Mouse (Mus musculus): ENCODE data around the gene S100pbp. TPM values are rescaled to one million over a fixed set of nuclear protein-coding genes. Genes with fewer than 3 reads are reported as not detected.

Gene S100pbp
- polyA plus RNA-seq, 1 experiment from 2014 or later: 24.5 TPM

GRCm38 (mm10) chr4:129119708-129120107, 69.8 kb downstream of the S100pbp start:
- Histone ChIP-seq H3K27me3 (ENCODE audit: control insufficient read depth, insufficient read depth, low read length) (peaks cover 20% of the 10 kb centered on the region), H3K4me1 (ENCODE audit: control insufficient read depth, insufficient read depth, low read length) (peaks cover 7% of the 10 kb centered on the region), H3K4me3 (ENCODE audit: low read depth, low read length) (no peak overlapping the region), H3K4me2 (ENCODE audit: low read depth, low read length) (no peak overlapping the region), H3K9me3 (replicated peaks; ENCODE audit: control insufficient read depth, low read length) (no peaks in the 10 kb centered on the region), H3K36me3 (replicated peaks; ENCODE audit: control insufficient read depth, insufficient read depth, low read depth, low read length) (no peaks in the 10 kb centered on the region), H3K27ac (replicated peaks; ENCODE audit: low read depth, low read length) (no peak overlapping the region), H3K9ac (replicated peaks; ENCODE audit: low read length) (no peak overlapping the region)
- DNase-seq (ENCODE audit: low spot score) (no peak), ATAC-seq (replicated peaks; ENCODE audit: insufficient number of reproducible peaks, low FRiP score, low TSS enrichment, low read depth) (no peak)
- 75% methylated on average over 10 of the region's 10 CpGs for WGBS

GRCm38 (mm10) chr4:129117720-129118510, 71.6 kb downstream of the S100pbp start:
- H3K4me1 ChIP-seq (ENCODE audit: control insufficient read depth, insufficient read depth, low read length): peaks cover 7% of the 10 kb centered on the region
- no peak for DNase-seq (ENCODE audit: low spot score)
- 85% methylated on average over 14 of the region's 14 CpGs for WGBS
- no peak overlapping the region for H3K9ac ChIP-seq (replicated peaks; ENCODE audit: low read length)
- ATAC-seq (replicated peaks; ENCODE audit: insufficient number of reproducible peaks, low FRiP score, low TSS enrichment, low read depth): no peak
- H3K36me3 ChIP-seq (replicated peaks; ENCODE audit: control insufficient read depth, insufficient read depth, low read depth, low read length): no peaks in the 10 kb centered on the region
- no peak overlapping the region for H3K4me2 ChIP-seq (ENCODE audit: low read depth, low read length)
- no peak overlapping the region for H3K4me3 ChIP-seq (ENCODE audit: low read depth, low read length)
- H3K9me3 ChIP-seq (replicated peaks; ENCODE audit: control insufficient read depth, low read length): no peaks in the 10 kb centered on the region
- peaks cover 20% of the 10 kb centered on the region for H3K27me3 ChIP-seq (ENCODE audit: control insufficient read depth, insufficient read depth, low read length)
- H3K27ac ChIP-seq (replicated peaks; ENCODE audit: low read depth, low read length): no peak overlapping the region

- no peak overlapping the region for H3K4me2 ChIP-seq (ENCODE audit: low read depth, low read length)
- no peak overlapping the region for H3K9ac ChIP-seq (replicated peaks; ENCODE audit: low read length)
- no peaks in the 10 kb centered on the region for H3K36me3 ChIP-seq (replicated peaks; ENCODE audit: control insufficient read depth, insufficient read depth, low read depth, low read length)
- ATAC-seq (replicated peaks; ENCODE audit: insufficient number of reproducible peaks, low FRiP score, low TSS enrichment, low read depth) (no peak), DNase-seq (ENCODE audit: low spot score) (no peak)
- peaks cover 14% of the 10 kb centered on the region for H3K27me3 ChIP-seq (ENCODE audit: control insufficient read depth, insufficient read depth, low read length)
- 93% methylated on average over 8 of the region's 8 CpGs for WGBS
- H3K9me3 ChIP-seq (replicated peaks; ENCODE audit: control insufficient read depth, low read length): no peaks in the 10 kb centered on the region
- H3K4me3 ChIP-seq (ENCODE audit: low read depth, low read length): no peak overlapping the region
- H3K4me1 ChIP-seq (ENCODE audit: control insufficient read depth, insufficient read depth, low read length): peaks cover 6% of the 10 kb centered on the region
- H3K27ac ChIP-seq (replicated peaks; ENCODE audit: low read depth, low read length): no peak overlapping the region
Measured at GRCm38 (mm10) chr4:129116703-129117102, 72.8 kb downstream of the S100pbp start.

- H3K27me3 ChIP-seq (ENCODE audit: control insufficient read depth, insufficient read depth, low read length): no peaks in the 10 kb centered on the region; the same call in 1 of the 2 replicates
- no peaks in the 10 kb centered on the region for H3K4me1 ChIP-seq (ENCODE audit: control insufficient read depth, insufficient read depth, low read length)
- H3K4me2 ChIP-seq (ENCODE audit: low read depth, low read length): no peak overlapping the region
- H3K4me3 ChIP-seq (ENCODE audit: low read depth, low read length): no peak overlapping the region
- no peaks in the 10 kb centered on the region for H3K36me3 ChIP-seq (replicated peaks; ENCODE audit: control insufficient read depth, insufficient read depth, low read depth, low read length)
- DNase-seq (ENCODE audit: low spot score): peak; percentile 84
- H3K9me3 ChIP-seq (replicated peaks; ENCODE audit: control insufficient read depth, low read length): no peaks in the 10 kb centered on the region
- no peak overlapping the region for H3K27ac ChIP-seq (replicated peaks; ENCODE audit: low read depth, low read length)
- ATAC-seq (replicated peaks; ENCODE audit: insufficient number of reproducible peaks, low FRiP score, low TSS enrichment, low read depth): peak; percentile 85
- no peak overlapping the region for H3K9ac ChIP-seq (replicated peaks; ENCODE audit: low read length)
- 34% methylated on average over 28 of the region's 28 CpGs for WGBS
Measured at GRCm38 (mm10) chr4:129113083-129113988, 76.2 kb downstream of the S100pbp start.

- Histone ChIP-seq H3K9me3 (replicated peaks; ENCODE audit: control insufficient read depth, low read length) (no peaks in the 10 kb centered on the region), H3K4me3 (ENCODE audit: low read depth, low read length) (no peak overlapping the region), H3K4me1 (ENCODE audit: control insufficient read depth, insufficient read depth, low read length) (no peaks in the 10 kb centered on the region), H3K9ac (replicated peaks; ENCODE audit: low read length) (no peak overlapping the region), H3K27ac (replicated peaks; ENCODE audit: low read depth, low read length) (no peak overlapping the region), H3K4me2 (ENCODE audit: low read depth, low read length) (no peak overlapping the region), H3K36me3 (replicated peaks; ENCODE audit: control insufficient read depth, insufficient read depth, low read depth, low read length) (no peaks in the 10 kb centered on the region), H3K27me3 (ENCODE audit: control insufficient read depth, insufficient read depth, low read length) (no peaks in the 10 kb centered on the region; the same call in 1 of the 2 replicates)
- DNase-seq (ENCODE audit: low spot score) (no peak), ATAC-seq (replicated peaks; ENCODE audit: insufficient number of reproducible peaks, low FRiP score, low TSS enrichment, low read depth) (no peak)
- WGBS: 59% methylated on average over 13 of the region's 13 CpGs
Measured at GRCm38 (mm10) chr4:129112231-129112630, 77.3 kb downstream of the S100pbp start.

- 60% methylated on average over 11 of the region's 11 CpGs for WGBS
- no peak overlapping the region for H3K4me3 ChIP-seq (ENCODE audit: low read depth, low read length)
- no peaks in the 10 kb centered on the region for H3K9me3 ChIP-seq (replicated peaks; ENCODE audit: control insufficient read depth, low read length)
- DNase-seq (ENCODE audit: low spot score) (no peak), ATAC-seq (replicated peaks; ENCODE audit: insufficient number of reproducible peaks, low FRiP score, low TSS enrichment, low read depth) (no peak)
- H3K4me1 ChIP-seq (ENCODE audit: control insufficient read depth, insufficient read depth, low read length): no peaks in the 10 kb centered on the region
- no peak overlapping the region for H3K9ac ChIP-seq (replicated peaks; ENCODE audit: low read length)
- H3K36me3 ChIP-seq (replicated peaks; ENCODE audit: control insufficient read depth, insufficient read depth, low read depth, low read length): no peaks in the 10 kb centered on the region
- H3K27me3 ChIP-seq (ENCODE audit: control insufficient read depth, insufficient read depth, low read length): no peaks in the 10 kb centered on the region; the same call in 1 of the 2 replicates
- H3K27ac ChIP-seq (replicated peaks; ENCODE audit: low read depth, low read length): no peak overlapping the region
- H3K4me2 ChIP-seq (ENCODE audit: low read depth, low read length): no peak overlapping the region
Measured at GRCm38 (mm10) chr4:129111350-129111749, 78.2 kb downstream of the S100pbp start.

- no peak overlapping the region for H3K4me2 ChIP-seq (ENCODE audit: low read depth, low read length)
- no peaks in the 10 kb centered on the region for H3K36me3 ChIP-seq (replicated peaks; ENCODE audit: control insufficient read depth, insufficient read depth, low read depth, low read length)
- no peak for ATAC-seq (replicated peaks; ENCODE audit: insufficient number of reproducible peaks, low FRiP score, low TSS enrichment, low read depth)
- peaks cover 4% of the 10 kb centered on the region for H3K27me3 ChIP-seq (ENCODE audit: control insufficient read depth, insufficient read depth, low read length)
- H3K9me3 ChIP-seq (replicated peaks; ENCODE audit: control insufficient read depth, low read length): no peaks in the 10 kb centered on the region
- H3K9ac ChIP-seq (replicated peaks; ENCODE audit: low read length): no peak overlapping the region
- no peak for DNase-seq (ENCODE audit: low spot score)
- no peaks in the 10 kb centered on the region for H3K4me1 ChIP-seq (ENCODE audit: control insufficient read depth, insufficient read depth, low read length)
- no peak overlapping the region for H3K4me3 ChIP-seq (ENCODE audit: low read depth, low read length)
- 88% methylated on average over 6 of the region's 6 CpGs for WGBS
- H3K27ac ChIP-seq (replicated peaks; ENCODE audit: low read depth, low read length): no peak overlapping the region
Measured at GRCm38 (mm10) chr4:129110804-129111203, 78.7 kb downstream of the S100pbp start.

- H3K4me3 ChIP-seq (ENCODE audit: low read depth, low read length): no peak overlapping the region
- H3K9ac ChIP-seq (replicated peaks; ENCODE audit: low read length): no peak overlapping the region
- DNase-seq (ENCODE audit: low spot score) (no peak), ATAC-seq (replicated peaks; ENCODE audit: insufficient number of reproducible peaks, low FRiP score, low TSS enrichment, low read depth) (no peak)
- H3K27ac ChIP-seq (replicated peaks; ENCODE audit: low read depth, low read length): no peak overlapping the region
- WGBS: 89% methylated on average over 7 of the region's 7 CpGs
- H3K27me3 ChIP-seq (ENCODE audit: control insufficient read depth, insufficient read depth, low read length): peaks cover 21% of the 10 kb centered on the region
- H3K4me2 ChIP-seq (ENCODE audit: low read depth, low read length): no peak overlapping the region
- no peaks in the 10 kb centered on the region for H3K36me3 ChIP-seq (replicated peaks; ENCODE audit: control insufficient read depth, insufficient read depth, low read depth, low read length)
- peaks cover 4% of the 10 kb centered on the region for H3K4me1 ChIP-seq (ENCODE audit: control insufficient read depth, insufficient read depth, low read length)
- H3K9me3 ChIP-seq (replicated peaks; ENCODE audit: control insufficient read depth, low read length): no peaks in the 10 kb centered on the region
Measured at GRCm38 (mm10) chr4:129108624-129109023, 80.9 kb downstream of the S100pbp start.

Data from embryonic facial prominence, embryonic 11.5 days (tissue).